Mouse (Mus musculus): Measurements from ENCODE around the gene Ahnak. TPM values are rescaled to one million over a fixed set of nuclear protein-coding genes. Genes with fewer than 3 reads are reported as not detected.
"Not testable (repeated sequence)": the region's sequence is repeated elsewhere in the genome, so short reads cannot be mapped to it uniquely, and the experiment has no call there.

Gene Ahnak
- polyA plus RNA-seq, 1 experiment from 2014 or later: 8.9 TPM

- not testable (repeated sequence) for H3K9me3 ChIP-seq (replicated peaks); H3K27ac ChIP-seq; H3K27me3 ChIP-seq (ENCODE audit: low read depth, poor library complexity, severe bottlenecking); DNase-seq (ENCODE audit: low spot score); H3K4me1 ChIP-seq; H3K36me3 ChIP-seq; H3K4me3 ChIP-seq
- WGBS: 64% methylated on average over 2 of the region's 2 CpGs
Observed at GRCm38 (mm10) chr19:9083892-9084291, 94.8 kb downstream of the Ahnak start.

- no peak within 1 kb of the TSS for H3K4me3 ChIP-seq
- no peak for DNase-seq (ENCODE audit: low spot score)
- WGBS: 85% methylated on average over 4 of the region's 4 CpGs
- no peak within 1 kb of the TSS for H3K27ac ChIP-seq
- H3K27me3 ChIP-seq (ENCODE audit: low read depth, poor library complexity, severe bottlenecking): no peaks in the 10 kb centered on the region
- H3K36me3 ChIP-seq: no peaks in the 10 kb centered on the region
- no peaks in the 10 kb centered on the region for H3K9me3 ChIP-seq (replicated peaks)
- H3K4me1 ChIP-seq: 0 out of 2 replicates have a peak, but pooled peaks cover under 1% of the 10 kb centered on the region
Observed at GRCm38 (mm10) chr19:9087821-9088220, 98.7 kb downstream of the Ahnak start, which contains the start of gene Scgb1a1. TSS of gene Scgb1a1 (minus strand) at chr19:9087958.

DNA sequence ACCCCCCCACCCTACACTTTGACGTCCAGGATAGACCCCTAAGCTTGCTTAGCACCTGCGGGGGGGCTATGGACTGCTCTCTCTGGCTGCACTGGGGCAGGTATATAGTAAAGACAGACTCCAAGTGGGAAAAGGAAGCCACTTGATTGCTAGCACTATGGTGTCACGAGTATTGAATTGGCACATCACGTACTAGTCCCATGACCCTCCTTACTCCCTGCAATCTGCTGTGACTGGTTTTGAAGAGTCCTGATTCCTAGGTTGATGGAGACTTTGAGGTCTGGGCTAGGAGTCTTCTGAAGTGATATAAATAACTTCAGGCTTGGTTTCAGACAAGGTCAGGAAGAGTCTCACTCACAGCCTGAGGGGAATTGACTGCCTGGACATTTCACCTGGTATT is 101.1 kb downstream of the Ahnak start:
- Histone ChIP-seq H3K9me3 (replicated peaks) (no peaks in the 10 kb centered on the region), H3K4me3 (no peak overlapping the region), H3K36me3 (no peaks in the 10 kb centered on the region), H3K4me1 (no peaks in the 10 kb centered on the region), H3K27me3 (ENCODE audit: low read depth, poor library complexity, severe bottlenecking) (no peaks in the 10 kb centered on the region), H3K27ac (no peak overlapping the region)
- 76% methylated on average over 4 of the region's 4 CpGs for WGBS
- DNase-seq (ENCODE audit: low spot score): no peak

DNA sequence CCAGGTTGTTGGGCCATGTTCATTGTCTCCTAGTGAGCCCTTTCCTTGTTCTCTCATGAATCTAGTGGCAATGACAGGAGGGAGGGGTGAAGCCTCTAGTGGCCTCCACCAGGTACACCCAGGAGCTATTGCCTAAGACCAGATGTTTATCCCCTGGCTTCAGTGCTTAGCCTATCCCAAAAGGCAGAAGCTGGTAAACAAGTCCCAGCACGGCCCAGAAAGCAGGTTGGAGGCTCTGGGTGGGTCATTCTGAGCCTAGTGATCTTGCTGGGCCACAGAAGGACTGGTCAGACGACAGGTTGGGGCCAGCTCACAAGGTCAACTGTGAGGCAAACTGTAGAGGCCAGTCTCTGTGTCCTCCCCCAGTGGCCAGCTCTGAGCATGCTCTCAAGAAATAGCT is 101.6 kb downstream of the Ahnak start:
- no peaks in the 10 kb centered on the region for H3K4me1 ChIP-seq
- 73% methylated on average over 2 of the region's 2 CpGs for WGBS
- H3K27ac ChIP-seq: no peak overlapping the region

DNA sequence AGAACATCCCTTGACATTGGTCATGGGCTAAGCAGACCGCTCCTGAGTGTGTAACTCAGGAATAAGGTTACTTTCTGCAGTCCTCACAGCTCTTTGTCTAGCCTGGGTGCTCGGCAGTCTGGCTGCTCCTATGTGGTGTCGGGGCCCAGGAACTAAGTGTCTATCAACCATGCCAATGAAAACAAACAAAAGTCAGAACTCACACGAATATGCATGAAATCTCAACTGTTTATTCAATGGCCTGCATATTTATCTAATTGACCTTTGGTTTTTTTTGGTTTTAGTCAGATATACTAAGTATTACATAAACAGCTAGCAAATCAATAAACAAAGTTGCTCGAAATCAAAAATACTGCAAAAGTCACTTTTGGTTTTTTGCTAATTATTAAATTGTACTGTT is 106.0 kb downstream of the Ahnak start:
- Histone ChIP-seq H3K9me3 (replicated peaks) (no peaks in the 10 kb centered on the region), H3K4me3 (no peak overlapping the region), H3K27ac (no peak overlapping the region), H3K4me1 (no peaks in the 10 kb centered on the region), H3K27me3 (ENCODE audit: low read depth, poor library complexity, severe bottlenecking) (no peaks in the 10 kb centered on the region), H3K36me3 (no peaks in the 10 kb centered on the region)
- no peak for DNase-seq (ENCODE audit: low spot score)
- WGBS: 86% methylated on average over 5 of the region's 5 CpGs

More for the DNA sequence above, 101.6 kb downstream of the Ahnak start:
- Histone ChIP-seq H3K9me3 (replicated peaks) (no peaks in the 10 kb centered on the region), H3K36me3 (no peaks in the 10 kb centered on the region), H3K4me3 (no peak overlapping the region), H3K27me3 (ENCODE audit: low read depth, poor library complexity, severe bottlenecking) (no peaks in the 10 kb centered on the region)
- no peak for DNase-seq (ENCODE audit: low spot score)

DNA sequence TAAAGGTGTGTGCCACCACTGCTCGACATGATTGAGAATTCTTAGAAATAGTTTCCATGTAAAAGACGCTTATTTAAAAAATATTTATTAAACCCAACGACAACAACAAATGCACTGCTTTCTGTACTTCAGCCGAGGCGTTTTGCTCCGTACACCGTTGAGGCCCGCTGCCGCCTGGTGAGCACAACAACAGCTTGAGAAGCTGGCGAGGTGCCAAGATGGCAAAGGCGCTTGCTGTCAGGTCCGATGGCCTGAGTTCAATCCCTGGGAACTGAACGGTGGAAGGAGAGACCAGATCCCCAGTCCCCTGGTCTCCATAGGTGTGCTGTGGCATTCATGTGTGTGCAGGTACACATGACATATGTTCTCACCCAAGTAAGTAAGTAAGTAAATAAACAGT is 108.4 kb downstream of the Ahnak start:
- Histone ChIP-seq H3K27me3 (ENCODE audit: low read depth, poor library complexity, severe bottlenecking) (no peaks in the 10 kb centered on the region), H3K9me3 (replicated peaks) (no peaks in the 10 kb centered on the region), H3K27ac (no peak overlapping the region), H3K4me3 (no peak overlapping the region), H3K36me3 (no peaks in the 10 kb centered on the region), H3K4me1 (no peaks in the 10 kb centered on the region)
- 92% methylated on average over 13 of the region's 13 CpGs for WGBS
- no peak for DNase-seq (ENCODE audit: low spot score)

- Histone ChIP-seq H3K27me3 (ENCODE audit: low read depth, poor library complexity, severe bottlenecking) (no peaks in the 10 kb centered on the region), H3K4me3 (no peak overlapping the region), H3K9me3 (replicated peaks) (no peaks in the 10 kb centered on the region), H3K27ac (no peak overlapping the region), H3K36me3 (no peaks in the 10 kb centered on the region), H3K4me1 (no peaks in the 10 kb centered on the region)
- 89% methylated on average over 8 of the region's 8 CpGs for WGBS
- no peak for DNase-seq (ENCODE audit: low spot score)
Observed at GRCm38 (mm10) chr19:9099751-9100150, 110.7 kb downstream of the Ahnak start.

GRCm38 (mm10) chr19:9100297-9101061 is 111.4 kb downstream of the Ahnak start:
- Histone ChIP-seq H3K9me3 (replicated peaks) (no peaks in the 10 kb centered on the region), H3K36me3 (no peaks in the 10 kb centered on the region), H3K4me3 (no peak overlapping the region), H3K27me3 (ENCODE audit: low read depth, poor library complexity, severe bottlenecking) (no peaks in the 10 kb centered on the region), H3K4me1 (no peaks in the 10 kb centered on the region), H3K27ac (no peak overlapping the region)
- DNase-seq (ENCODE audit: low spot score): no peak
- 87% methylated on average over 17 of the region's 17 CpGs for WGBS

DNA sequence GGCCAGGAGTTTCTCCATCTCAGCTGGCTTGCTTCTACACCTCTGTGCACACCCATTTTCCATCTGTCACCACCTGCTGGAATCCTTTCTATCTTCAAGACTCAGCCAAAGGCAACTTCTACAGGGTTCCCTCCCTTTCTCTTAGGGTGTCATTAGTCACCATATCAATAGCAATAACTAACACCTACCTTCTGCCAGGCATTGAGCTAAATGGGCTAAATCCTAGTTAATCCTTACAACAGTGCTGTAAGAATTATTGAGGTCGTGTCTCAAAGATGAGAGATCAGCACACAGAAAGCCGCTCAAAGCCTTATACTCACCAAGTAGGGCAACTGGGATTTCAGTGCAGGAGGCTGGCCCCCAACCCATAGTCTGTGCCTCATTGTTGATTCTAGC is 112.0 kb downstream of the Ahnak start:
- H3K36me3 ChIP-seq: no peaks in the 10 kb centered on the region
- 81% methylated on average over 2 of the region's 2 CpGs for WGBS
- no peak overlapping the region for H3K27ac ChIP-seq
- H3K4me3 ChIP-seq: no peak overlapping the region
- H3K9me3 ChIP-seq (replicated peaks): no peaks in the 10 kb centered on the region
- peaks cover 4% of the 10 kb centered on the region for H3K4me1 ChIP-seq
- H3K27me3 ChIP-seq (ENCODE audit: low read depth, poor library complexity, severe bottlenecking): no peaks in the 10 kb centered on the region
- DNase-seq (ENCODE audit: low spot score): no peak

DNA sequence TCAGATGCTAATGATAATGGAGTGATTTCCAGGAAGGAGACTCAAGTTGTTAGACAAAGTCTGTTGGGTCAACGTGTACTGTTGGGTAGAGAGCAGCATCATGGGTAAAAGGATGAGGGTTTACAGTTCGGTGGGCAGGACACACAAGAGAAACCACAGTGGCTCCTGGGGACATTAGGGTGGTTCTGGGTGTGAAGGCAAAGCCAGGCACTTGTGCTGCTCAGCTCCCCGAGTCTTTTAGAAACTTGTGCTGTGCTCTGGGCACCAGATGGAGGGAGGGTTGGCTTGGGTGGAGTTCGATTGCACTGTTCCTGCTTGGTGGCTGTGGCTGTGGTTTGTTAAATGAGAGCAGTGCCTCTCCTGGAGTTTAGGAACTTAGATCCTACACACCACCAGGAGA is 114.9 kb downstream of the Ahnak start:
- Histone ChIP-seq H3K36me3 (no peaks in the 10 kb centered on the region), H3K9me3 (replicated peaks) (no peaks in the 10 kb centered on the region), H3K4me3 (no peak overlapping the region), H3K4me1 (peaks cover 18% of the 10 kb centered on the region), H3K27me3 (ENCODE audit: low read depth, poor library complexity, severe bottlenecking) (no peaks in the 10 kb centered on the region), H3K27ac (no peak overlapping the region)
- no peak for DNase-seq (ENCODE audit: low spot score)
- WGBS: 83% methylated on average over 4 of the region's 4 CpGs

DNA sequence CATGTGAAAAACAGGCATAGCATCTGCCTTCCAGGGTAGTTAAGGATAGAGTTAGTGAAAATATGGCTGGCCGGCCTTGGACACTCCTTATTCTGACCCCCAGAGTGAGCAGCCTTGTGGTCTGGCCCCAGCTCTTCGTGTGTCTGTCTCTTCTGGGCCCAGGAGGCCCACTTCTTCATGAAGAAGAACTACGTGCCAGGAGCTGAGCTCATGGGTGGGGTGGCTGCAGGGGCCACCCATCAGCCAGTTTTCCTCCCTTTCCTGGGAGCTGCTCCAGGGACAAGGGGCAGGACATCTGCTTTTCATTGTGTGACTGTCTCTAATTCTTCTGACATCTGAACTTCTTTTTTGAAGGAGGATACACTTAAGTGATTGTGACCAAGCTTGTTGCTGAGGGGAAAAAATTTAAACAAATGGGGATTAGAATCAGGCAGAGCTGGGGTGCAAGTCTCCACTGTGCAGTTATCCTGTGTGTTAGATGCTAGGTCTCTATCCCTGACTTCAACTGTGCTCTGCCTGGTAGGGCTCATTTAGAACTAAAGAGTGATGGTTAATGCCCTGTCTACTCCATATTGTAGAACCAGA is 116.1 kb downstream of the Ahnak start:
- no peak overlapping the region for H3K4me3 ChIP-seq
- no peak overlapping the region for H3K27ac ChIP-seq
- no peaks in the 10 kb centered on the region for H3K9me3 ChIP-seq (replicated peaks)
- H3K4me1 ChIP-seq: peaks cover 18% of the 10 kb centered on the region
- 73% methylated on average over 3 of the region's 3 CpGs for WGBS
- H3K27me3 ChIP-seq (ENCODE audit: low read depth, poor library complexity, severe bottlenecking): no peaks in the 10 kb centered on the region
- no peak for DNase-seq (ENCODE audit: low spot score)
- no peaks in the 10 kb centered on the region for H3K36me3 ChIP-seq

- DNase-seq (ENCODE audit: low spot score): no peak
- no peaks in the 10 kb centered on the region for H3K36me3 ChIP-seq
- 58% methylated on average over 5 of the region's 5 CpGs for WGBS
Observed at GRCm38 (mm10) chr19:9106096-9106495, 117.0 kb downstream of the Ahnak start.

GRCm38 (mm10) chr19:9106751-9107378 is 117.8 kb downstream of the Ahnak start:
- H3K27ac ChIP-seq: peak overlapping the region; percentile 56

More at GRCm38 (mm10) chr19:9106096-9106495, 117.0 kb downstream of the Ahnak start:
- peak overlapping the region; percentile 56 for H3K27ac ChIP-seq
- H3K27me3 ChIP-seq (ENCODE audit: low read depth, poor library complexity, severe bottlenecking): no peaks in the 10 kb centered on the region
- no peaks in the 10 kb centered on the region for H3K9me3 ChIP-seq (replicated peaks)
- H3K4me1 ChIP-seq: peaks cover 18% of the 10 kb centered on the region
- H3K4me3 ChIP-seq: no peak overlapping the region

More at GRCm38 (mm10) chr19:9106751-9107378, 117.8 kb downstream of the Ahnak start:
- H3K4me1 ChIP-seq: peaks cover 18% of the 10 kb centered on the region
- H3K27me3 ChIP-seq (ENCODE audit: low read depth, poor library complexity, severe bottlenecking): no peaks in the 10 kb centered on the region
- no peaks in the 10 kb centered on the region for H3K9me3 ChIP-seq (replicated peaks)
- no peak overlapping the region for H3K4me3 ChIP-seq
- DNase-seq (ENCODE audit: low spot score): no peak
- no peaks in the 10 kb centered on the region for H3K36me3 ChIP-seq
- whole genome bisulfite sequencing: 49% methylated on average over 4 of the region's 4 CpGs
